8 mouse cellular contexts compared by ENCODE assay signal in the genomic region with DNA sequence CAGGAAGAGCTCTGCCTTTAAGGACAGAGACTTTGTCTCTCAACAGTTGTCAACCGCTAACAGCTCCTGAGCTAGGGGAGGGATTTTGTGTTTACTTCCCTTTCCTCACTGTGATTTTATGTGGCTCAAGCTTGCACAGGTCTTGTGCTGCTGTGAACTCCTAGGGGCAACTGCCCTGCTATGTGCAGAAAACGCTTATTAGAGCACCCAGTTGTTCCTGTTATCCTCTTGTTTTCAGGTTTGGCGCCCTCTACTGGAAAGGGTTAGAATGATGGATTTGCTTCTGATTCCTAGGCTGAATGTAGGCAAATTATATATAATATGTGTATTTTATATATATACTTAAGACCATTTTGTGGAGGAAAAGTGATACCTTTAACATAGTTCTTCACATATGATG.
DNase-seq lines count a peak whose midpoint lies in the region.

No protein-coding gene starts in this region.

- DNase-seq in cerebellum, adult 9-10 months: peak; percentile 39
- no peak for DNase-seq in cerebellum, adult 11 months
- DNase-seq in right cerebral cortex, adult 18-20 months: peak; percentile 13
- no peak for DNase-seq in right cerebral cortex, postnatal 4 days
- peak; percentile 16 for DNase-seq in c-Kit-positive CD71-positive TER-119-negative erythroid progenitor cells, embryonic 14.5 days (ENCODE audit: low read depth)
- peak; percentile 72 for DNase-seq in kidney, adult 9 months
- DNase-seq in lung, postnatal 25 days (ENCODE audit: low spot score): peak; percentile 66
- DNase-seq in urinary bladder, postnatal 36 days (ENCODE audit: low spot score in 2 of 2): peak; percentile 18 to 26

Comparison
In these comparisons a context has a peak if more than half of its experiments do, and no peak if none do; other contexts are left out.
1. DNase-seq: peak in cerebellum, adult 9-10 months (single experiment), right cerebral cortex, adult 18-20 months (single experiment), c-Kit-positive CD71-positive TER-119-negative erythroid progenitor cells, embryonic 14.5 days (single experiment), kidney, adult 9 months (single experiment), lung, postnatal 25 days (single experiment) and urinary bladder, postnatal 36 days (2 of 2); none in cerebellum, adult 11 months (single experiment) and right cerebral cortex, postnatal 4 days (single experiment).